Mouse (Mus musculus): ENCODE data around the gene Rps8.

DNA sequence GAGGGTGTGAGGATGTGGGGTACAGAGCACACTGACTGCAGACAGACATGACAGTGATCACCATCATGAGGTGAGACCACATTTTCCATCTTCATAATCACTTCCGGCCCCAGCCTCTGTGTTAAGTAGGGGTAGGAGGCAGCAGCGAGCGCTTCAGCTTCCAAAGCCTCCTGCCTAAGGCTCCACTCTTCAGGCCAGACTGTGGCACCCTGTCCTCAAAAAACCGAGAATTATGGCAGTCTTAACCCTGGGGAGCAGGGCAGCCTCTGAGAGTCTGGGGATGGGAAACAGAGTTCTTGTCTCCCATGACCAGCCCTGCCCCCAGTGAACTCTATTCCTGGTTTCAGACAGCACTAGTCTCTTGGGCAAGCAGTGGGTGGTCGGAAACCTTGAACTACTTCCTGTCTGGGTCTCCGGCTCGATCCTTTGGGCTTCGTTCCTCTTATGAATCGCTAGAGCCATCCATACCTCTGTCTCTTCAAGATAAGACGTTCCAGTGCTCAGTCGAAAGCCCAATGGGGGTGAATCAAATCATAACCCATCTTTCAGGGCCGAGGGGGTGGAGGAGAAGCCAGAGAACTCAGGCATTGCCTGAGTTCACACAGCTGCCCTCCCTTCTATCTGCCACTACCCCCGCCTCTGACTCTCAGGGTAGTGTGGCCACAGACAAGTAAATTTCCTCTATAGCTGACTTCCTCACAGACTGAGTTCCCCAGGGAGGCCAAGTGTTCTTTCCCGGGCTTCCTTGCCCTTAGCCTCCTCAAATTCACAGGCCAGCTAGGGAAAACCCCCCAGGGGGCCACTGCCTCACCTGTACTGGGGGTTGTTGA is 31.3 kb downstream of the Rps8 start:
- TF ChIP-seq POLR2A (IDR thresholded peaks at IDR 0.05; ENCODE audit: low read depth, low read length) (no peak), CTCF (conservative IDR thresholded peaks at IDR 0.05; ENCODE audit: insufficient read depth, insufficient read length, low read depth, low read length) (no peak)

Measured in kidney, adult 2 months (tissue).